Mouse (Mus musculus) stomach, embryonic 14.5 days (tissue): ENCODE results near the gene Gm49405. TPM values are rescaled to one million over a fixed set of nuclear protein-coding genes. Genes with fewer than 3 reads are reported as not detected.
A peak's percentile ranks its signal among the peaks of the same experiment; 100 is the strongest.
"Not testable (repeated sequence)": the region's sequence is repeated elsewhere in the genome, so short reads cannot be mapped to it uniquely, and the experiment has no call there.

Source experiments
- ATAC-seq: fragments of 200-750 bp; cut with Nextera tagmentation; 2 replicates; pipeline ENCODE4 v1.8.0; 2017; ENCODE audit warnings: low read depth, moderate TSS enrichment; ENCODE audit not compliant: insufficient number of reproducible peaks, insufficient read depth, low FRiP score
- H3K27ac ChIP-seq: fragments of 300-500 bp; sonication (generic); 2 replicates; pipeline ENCODE4 v1.5.1; 2014; ENCODE audit warnings: mild to moderate bottlenecking, low read length, moderate library complexity, mixed read lengths
- H3K27me3 ChIP-seq: fragments of 300-500 bp; sonication (generic); 2 replicates; pipeline ENCODE4 v1.6.1; 2014; ENCODE audit warnings: low read length, control low read depth, mixed read lengths; ENCODE audit not compliant: control insufficient read depth, insufficient read depth
- H3K36me3 ChIP-seq: fragments of 300-500 bp; sonication (generic); 2 replicates; pipeline ENCODE4 v1.6.1; 2014; ENCODE audit warnings: mild to moderate bottlenecking, control low read depth, low read length, moderate library complexity, mixed read lengths; ENCODE audit not compliant: control insufficient read depth, insufficient read depth
- H3K4me1 ChIP-seq: fragments of 300-500 bp; sonication (generic); 2 replicates; pipeline ENCODE4 v1.6.1; 2014; ENCODE audit warnings: low read length, control low read depth, mixed read lengths; ENCODE audit not compliant: control insufficient read depth, insufficient read depth
- H3K4me2 ChIP-seq: fragments of 300-500 bp; sonication (generic); replicated peaks from 2 replicates; pipeline ENCODE4 v1.6.1; 2014; ENCODE audit warnings: low read depth, low read length, control low read depth
- H3K4me3 ChIP-seq: fragments of 300-500 bp; sonication (generic); 2 replicates; pipeline ENCODE4 v1.5.1; 2014; ENCODE audit warnings: low read depth, low read length, control low read depth
- H3K9ac ChIP-seq: fragments of 300-500 bp; sonication (generic); replicated peaks from 2 replicates; pipeline ENCODE4 v1.6.1; 2014; ENCODE audit warnings: low read depth, mild to moderate bottlenecking, control low read depth, low read length, moderate library complexity, mixed read lengths
- H3K9me3 ChIP-seq: fragments of 300-500 bp; sonication (generic); 2 replicates; pipeline ENCODE4 v1.6.1; 2016; ENCODE audit warnings: low read depth, low read length, control low read depth; ENCODE audit not compliant: control insufficient read depth
- WGBS: fragments of 180-500 bp; shearing (Covaris S2); extraction: QIAGEN DNeasy Blood & Tissue Kit; methylation state at CpG from one replicate; pipeline ENCODE4 v1.1.7; 2014; 5-methylcytosine and 5-hydroxymethylcytosine counted together
- polyA plus RNA-seq: library from polyadenylated mRNA; unstranded; fragments of >200 nt; fragmentation: Nextera tagmentation; extraction: Ambion mirVana; gene quantifications from 2 replicates; pipeline ENCODE4 v1.2.1, GENCODE M21; 2014

The Gm49405 gene
- polyA plus RNA-seq, 1 experiment from 2014 or later, result 3.3 TPM

- Histone ChIP-seq H3K36me3 (no peaks in the 10 kb centered on the region; the same call in 1 of the 2 replicates), H3K9me3 (no peaks in the 10 kb centered on the region), H3K4me3 (no peak overlapping the region), H3K4me2 (no peak overlapping the region), H3K9ac (no peak overlapping the region), H3K27me3 (no peaks in the 10 kb centered on the region), H3K27ac (peak overlapping the region; percentile 30; the same call in 1 of the 2 replicates), H3K4me1 (0 out of 2 replicates have a peak, but pooled peaks cover 3% of the 10 kb centered on the region)
- ATAC-seq, result no peak
- 64% methylated on average over 7 of the region's 7 CpGs for WGBS
Measured at GRCm38 (mm10) chr19:4032668-4033067, 32.2 kb downstream of the Gm49405 start.

GRCm38 (mm10) chr19:4033298-4033697, 32.9 kb downstream of the Gm49405 start:
- no peak overlapping the region for H3K4me3 ChIP-seq
- no peak for ATAC-seq
- H3K9me3 ChIP-seq, result no peaks in the 10 kb centered on the region
- 61% methylated on average over 3 of the region's 3 CpGs for WGBS
- no peaks in the 10 kb centered on the region; the same call in 1 of the 2 replicates for H3K36me3 ChIP-seq
- H3K4me2 ChIP-seq, result no peak overlapping the region
- no peaks in the 10 kb centered on the region for H3K27me3 ChIP-seq
- H3K27ac ChIP-seq, result peak overlapping the region; percentile 30; the same call in 1 of the 2 replicates
- H3K9ac ChIP-seq, result no peak overlapping the region
- 0 out of 2 replicates have a peak, but pooled peaks cover 3% of the 10 kb centered on the region for H3K4me1 ChIP-seq

GRCm38 (mm10) chr19:4033742-4034141, 33.3 kb downstream of the Gm49405 start:
- H3K4me1 ChIP-seq, result 0 out of 2 replicates have a peak, but pooled peaks cover 3% of the 10 kb centered on the region
- H3K27ac ChIP-seq, result no peak overlapping the region
- no peaks in the 10 kb centered on the region; the same call in 1 of the 2 replicates for H3K36me3 ChIP-seq
- H3K9me3 ChIP-seq, result no peaks in the 10 kb centered on the region
- no peak for ATAC-seq
- no peak overlapping the region for H3K4me2 ChIP-seq
- no peak overlapping the region for H3K4me3 ChIP-seq
- no peaks in the 10 kb centered on the region for H3K27me3 ChIP-seq
- 61% methylated on average over 5 of the region's 5 CpGs for WGBS
- no peak overlapping the region for H3K9ac ChIP-seq

GRCm38 (mm10) chr19:4036327-4037045, 36.1 kb downstream of the Gm49405 start:
- no peak; the same call in 1 of the 2 replicates for ATAC-seq
- Histone ChIP-seq H3K4me3 (no peak overlapping the region; the same call in 1 of the 2 replicates), H3K27ac (no peak overlapping the region), H3K27me3 (no peaks in the 10 kb centered on the region), H3K4me1 (0 out of 2 replicates have a peak, but pooled peaks cover 3% of the 10 kb centered on the region), H3K9ac (no peak overlapping the region), H3K9me3 (no peaks in the 10 kb centered on the region), H3K4me2 (peak overlapping the region; percentile 22; the same call in 1 of the 2 replicates), H3K36me3 (no peaks in the 10 kb centered on the region; the same call in 1 of the 2 replicates)
- WGBS, result 72% methylated on average over 12 of the region's 12 CpGs

- not testable (repeated sequence) for ATAC-seq, H3K4me1 ChIP-seq, H3K36me3 ChIP-seq, H3K9me3 ChIP-seq, H3K27me3 ChIP-seq
- 22% methylated on average over 7 of the region's 8 CpGs for WGBS
- Histone ChIP-seq H3K4me2 (peak overlapping the region; percentile 71), H3K27ac (peak overlapping the region; percentile 82; the same call in 1 of the 2 replicates), H3K9ac (peak overlapping the region; percentile 79), H3K4me3 (peak overlapping the region; percentile 68)
Measured at GRCm38 (mm10) chr19:4037154-4037787, 36.8 kb downstream of the Gm49405 start.

GRCm38 (mm10) chr19:4037788-4038232, 37.4 kb downstream of the Gm49405 start, which contains the start of gene Gstp1:
Gene Gstp1 (minus strand): TSS chr19:4037985.
- Histone ChIP-seq H3K4me3 (peak within 1 kb of the TSS; percentile 68), H3K27ac (peak within 1 kb of the TSS; percentile 82; the same call in 1 of the 2 replicates), H3K4me1 (0 out of 2 replicates have a peak, but pooled peaks cover 3% of the 10 kb centered on the region), H3K9ac (peak within 1 kb of the TSS; percentile 79), H3K27me3 (no peaks in the 10 kb centered on the region), H3K4me2 (peak within 1 kb of the TSS; percentile 71), H3K9me3 (no peaks in the 10 kb centered on the region), H3K36me3 (no peaks in the 10 kb centered on the region; the same call in 1 of the 2 replicates)
- WGBS, result under 1% methylated on average over 26 of the region's 26 CpGs
- peak; percentile 82 for ATAC-seq

GRCm38 (mm10) chr19:4040941-4041340, 40.5 kb downstream of the Gm49405 start:
- 82% methylated on average over 5 of the region's 5 CpGs for WGBS
- not testable (repeated sequence) for H3K36me3 ChIP-seq, H3K4me1 ChIP-seq, H3K9ac ChIP-seq, H3K9me3 ChIP-seq, ATAC-seq, H3K27me3 ChIP-seq, H3K27ac ChIP-seq, H3K4me2 ChIP-seq, H3K4me3 ChIP-seq

GRCm38 (mm10) chr19:4041500-4041899, 41.1 kb downstream of the Gm49405 start:
- not testable (repeated sequence) for H3K9me3 ChIP-seq, ATAC-seq
- 84% methylated on average over 3 of the region's 4 CpGs for WGBS

More at GRCm38 (mm10) chr19:4041500-4041899, 41.1 kb downstream of the Gm49405 start:
- H3K4me3 ChIP-seq, H3K4me1 ChIP-seq, H3K27me3 ChIP-seq, H3K27ac ChIP-seq, H3K9ac ChIP-seq, H3K4me2 ChIP-seq, H3K36me3 ChIP-seq: not testable (repeated sequence)
